17 mouse cellular contexts compared by ENCODE assay signal in genomic region chr7:80604908-80605556, GRCm38 (mm10).
A peak's percentile ranks its signal among the peaks of the same experiment; 100 is the strongest.
DNase-seq lines count a peak whose midpoint lies in the region; ATAC-seq and TF ChIP-seq lines count a peak whose summit lies in the region.
"Had no signal": no experiment of that assay in that cellular context is flagged by ENCODE, and none has a peak within 500 bp of the region (broad histone marks: within the 10 kb centered on the region; RNA-seq: fewer than 3 reads in every experiment).

No protein-coding gene starts in this region.

- peak overlapping the region; percentile 26; the same call in 1 of the 2 replicates for H3K4me2 ChIP-seq in liver, postnatal 0 days (ENCODE audit: low read depth, low read length)
- no peak overlapping the region for H3K4me2 ChIP-seq in liver, embryonic 11.5 days
- H3K4me2 ChIP-seq: embryonic facial prominence, embryonic 15.5 days; forebrain, embryonic 13.5 days; liver, embryonic 12.5 days; midbrain, embryonic 15.5 days had no signal

- peak; percentile 39 to 41 for DNase-seq in heart, adult 18-20 months
- no peak for DNase-seq in heart, embryonic 10.5 days (ENCODE audit: low spot score)
- no peak for DNase-seq in liver, postnatal 0 days
- no peak for DNase-seq in liver, embryonic 11.5 days (ENCODE audit: low spot score)
- DNase-seq in MN1 (ENCODE audit: low spot score), result peak; percentile 14
- DNase-seq in ZHBTc4 (ENCODE audit: low read depth, low spot score), result peak; percentile 49
- no peak for DNase-seq in cerebellum, adult 8-10 months
- DNase-seq: right cerebral cortex, postnatal 25 days; thymus, adult 18-20 months had no signal

- peaks cover 19% of the 10 kb centered on the region for H3K36me3 ChIP-seq in heart, embryonic 10.5 days
- H3K36me3 ChIP-seq in liver, postnatal 0 days (replicated peaks; ENCODE audit: insufficient read depth, low read length), result peaks cover 17% of the 10 kb centered on the region; the same call in 1 of the 2 replicates
- no peaks in the 10 kb centered on the region; the same call in 1 of the 2 replicates for H3K36me3 ChIP-seq in liver, embryonic 11.5 days (ENCODE audit: control insufficient read depth, insufficient read depth, low read length)
- H3K36me3 ChIP-seq: midbrain, embryonic 15.5 days had no signal

- TF ChIP-seq CTCF in liver, postnatal 0 days (IDR thresholded peaks at IDR 0.05; ENCODE audit: low read depth), result no peak

- no peaks in the 10 kb centered on the region for H3K9me3 ChIP-seq in heart, embryonic 10.5 days
- H3K9me3 ChIP-seq in liver, postnatal 0 days (ENCODE audit: low read length), result no peaks in the 10 kb centered on the region
- H3K9me3 ChIP-seq in liver, embryonic 11.5 days (ENCODE audit: control insufficient read depth, low read length), result no peaks in the 10 kb centered on the region
- H3K9me3 ChIP-seq: embryonic facial prominence, embryonic 15.5 days; forebrain, embryonic 13.5 days; liver, embryonic 12.5 days; midbrain, embryonic 15.5 days had no signal

- H3K27me3 ChIP-seq in heart, embryonic 10.5 days (ENCODE audit: insufficient read depth, poor library complexity, severe bottlenecking), result peaks cover 11% of the 10 kb centered on the region; the same call in 1 of the 2 replicates
- no peaks in the 10 kb centered on the region for H3K27me3 ChIP-seq in liver, postnatal 0 days (ENCODE audit: insufficient read depth, low read length)
- H3K27me3 ChIP-seq in liver, embryonic 11.5 days (replicated peaks; ENCODE audit: control insufficient read depth, insufficient read depth, low read length), result no peaks in the 10 kb centered on the region
- H3K27me3 ChIP-seq: embryonic facial prominence, embryonic 15.5 days; forebrain, embryonic 13.5 days; liver, embryonic 12.5 days; midbrain, embryonic 15.5 days had no signal

- peaks cover 26% of the 10 kb centered on the region for H3K4me1 ChIP-seq in heart, embryonic 10.5 days
- no peaks in the 10 kb centered on the region for H3K4me1 ChIP-seq in liver, postnatal 0 days (ENCODE audit: insufficient read depth)
- H3K4me1 ChIP-seq in liver, embryonic 11.5 days (replicated peaks; ENCODE audit: control insufficient read depth, insufficient read depth, low read length), result no peaks in the 10 kb centered on the region
- H3K4me1 ChIP-seq: embryonic facial prominence, embryonic 15.5 days; forebrain, embryonic 13.5 days; midbrain, embryonic 15.5 days had no signal

- peak; percentile 54 for ATAC-seq in liver, postnatal 0 days
- no peak for ATAC-seq in liver, embryonic 11.5 days (replicated peaks; ENCODE audit: low FRiP score)
- ATAC-seq: activated CD4-positive, CD25-positive, alpha-beta regulatory T cell, adult 4 months; CD4-positive, CD25-positive, alpha-beta regulatory T cell, adult 4 months; forebrain, embryonic 13.5 days; hindbrain, embryonic 16.5 days; liver, embryonic 12.5 days; midbrain, embryonic 15.5 days had no signal

- no peak overlapping the region for H3K27ac ChIP-seq in heart, embryonic 10.5 days
- peak overlapping the region; percentile 29; the same call in 1 of the 2 replicates for H3K27ac ChIP-seq in liver, postnatal 0 days (ENCODE audit: low read depth)
- no peak overlapping the region for H3K27ac ChIP-seq in liver, embryonic 11.5 days (ENCODE audit: low read depth, low read length)
- H3K27ac ChIP-seq: embryonic facial prominence, embryonic 15.5 days; forebrain, embryonic 13.5 days; heart, adult 2 months; liver, embryonic 12.5 days; midbrain, embryonic 15.5 days had no signal

- no peak overlapping the region for H3K4me3 ChIP-seq in heart, embryonic 10.5 days
- H3K4me3 ChIP-seq in liver, postnatal 0 days (ENCODE audit: low read depth, low read length), result no peak overlapping the region
- H3K4me3 ChIP-seq in liver, embryonic 11.5 days (ENCODE audit: low read depth, low read length), result no peak overlapping the region
- H3K4me3 ChIP-seq: embryonic facial prominence, embryonic 15.5 days; forebrain, embryonic 13.5 days; heart, adult 2 months; liver, embryonic 12.5 days; midbrain, embryonic 15.5 days had no signal

- no peak for TF ChIP-seq EP300 in liver, postnatal 0 days (IDR thresholded peaks at IDR 0.05; ENCODE audit: low read depth)

- no peak overlapping the region for H3K9ac ChIP-seq in liver, postnatal 0 days (replicated peaks)
- no peak overlapping the region for H3K9ac ChIP-seq in liver, embryonic 11.5 days (ENCODE audit: low read depth, low read length)
- H3K9ac ChIP-seq: embryonic facial prominence, embryonic 15.5 days; forebrain, embryonic 13.5 days; liver, embryonic 12.5 days; midbrain, embryonic 15.5 days had no signal

- 42% methylated on average over 11 of the region's 11 CpGs for WGBS in heart, embryonic 10.5 days
- 65% methylated on average over 11 of the region's 11 CpGs for WGBS in liver, postnatal 0 days (ENCODE audit: insufficient replicate concordance)
- 46% methylated on average over 11 of the region's 11 CpGs for WGBS in liver, embryonic 11.5 days

Comparison
In these comparisons a context has a peak if more than half of its experiments do, and no peak if none do; other contexts are left out.
1. DNase-seq: peak in heart, adult 18-20 months (2 of 2), MN1 (single experiment) and ZHBTc4 (single experiment); none in heart, embryonic 10.5 days (single experiment), liver, postnatal 0 days (single experiment), liver, embryonic 11.5 days (single experiment) and cerebellum, adult 8-10 months (single experiment).